Mouse (Mus musculus): ENCODE results near the gene Gm49380.

Gene Gm49380

DNA sequence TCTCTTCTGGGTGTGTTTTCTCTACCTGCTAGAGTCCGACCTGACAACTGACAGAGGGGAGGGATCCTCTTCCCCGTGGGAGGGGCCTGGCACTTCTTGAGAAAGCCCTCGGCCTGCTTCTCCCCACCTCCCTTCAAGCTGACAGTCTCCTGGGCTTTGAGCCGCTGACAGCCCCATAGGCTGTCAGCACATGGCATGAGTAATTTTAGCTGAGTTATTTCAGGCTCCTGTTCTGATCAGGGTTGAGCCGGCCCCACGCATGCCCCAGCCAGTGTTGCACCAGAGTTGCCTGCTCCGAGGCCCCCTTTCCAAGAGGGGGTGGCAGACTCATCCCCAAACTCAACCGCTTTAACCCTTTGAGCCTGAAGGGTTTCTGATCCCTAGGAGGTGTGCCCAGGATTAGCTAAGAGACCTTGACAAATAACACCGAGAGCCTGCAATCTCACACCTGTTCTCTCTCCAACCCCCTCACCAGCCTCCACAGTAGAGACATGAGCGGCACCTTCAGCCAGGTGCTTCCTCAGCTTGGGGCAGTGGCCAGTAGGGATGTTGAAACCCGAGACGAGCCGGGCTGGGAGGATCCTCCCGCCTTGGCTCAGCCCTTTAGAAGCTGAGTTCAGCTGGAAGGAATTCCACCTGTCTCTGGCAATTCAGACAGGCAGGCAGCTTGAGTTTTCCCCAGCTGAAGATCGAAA lies 25.4 kb downstream of the Gm49380 start:
- DNase-seq, result peak; percentile 60

DNA sequence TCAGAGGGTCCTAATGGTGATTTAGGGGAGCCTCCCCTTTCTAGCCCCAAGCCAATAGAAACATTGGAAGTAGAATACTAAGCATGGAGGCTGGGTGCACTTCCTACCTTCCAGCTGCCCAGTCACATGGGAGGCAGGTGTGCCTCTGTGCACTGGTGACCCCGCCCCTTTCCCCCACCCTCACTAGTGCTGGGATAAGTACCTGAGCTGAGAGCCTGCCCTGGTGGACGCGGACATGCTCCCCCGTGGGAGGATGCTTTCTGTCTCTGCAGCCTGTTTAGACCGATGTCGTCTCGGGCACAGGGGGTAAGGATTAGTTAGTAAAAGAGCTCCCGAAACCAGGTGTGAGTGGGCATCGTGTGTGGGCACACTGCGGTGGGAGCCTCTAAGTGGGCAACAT lies 26.3 kb downstream of the Gm49380 start:
- no peak for DNase-seq

DNA sequence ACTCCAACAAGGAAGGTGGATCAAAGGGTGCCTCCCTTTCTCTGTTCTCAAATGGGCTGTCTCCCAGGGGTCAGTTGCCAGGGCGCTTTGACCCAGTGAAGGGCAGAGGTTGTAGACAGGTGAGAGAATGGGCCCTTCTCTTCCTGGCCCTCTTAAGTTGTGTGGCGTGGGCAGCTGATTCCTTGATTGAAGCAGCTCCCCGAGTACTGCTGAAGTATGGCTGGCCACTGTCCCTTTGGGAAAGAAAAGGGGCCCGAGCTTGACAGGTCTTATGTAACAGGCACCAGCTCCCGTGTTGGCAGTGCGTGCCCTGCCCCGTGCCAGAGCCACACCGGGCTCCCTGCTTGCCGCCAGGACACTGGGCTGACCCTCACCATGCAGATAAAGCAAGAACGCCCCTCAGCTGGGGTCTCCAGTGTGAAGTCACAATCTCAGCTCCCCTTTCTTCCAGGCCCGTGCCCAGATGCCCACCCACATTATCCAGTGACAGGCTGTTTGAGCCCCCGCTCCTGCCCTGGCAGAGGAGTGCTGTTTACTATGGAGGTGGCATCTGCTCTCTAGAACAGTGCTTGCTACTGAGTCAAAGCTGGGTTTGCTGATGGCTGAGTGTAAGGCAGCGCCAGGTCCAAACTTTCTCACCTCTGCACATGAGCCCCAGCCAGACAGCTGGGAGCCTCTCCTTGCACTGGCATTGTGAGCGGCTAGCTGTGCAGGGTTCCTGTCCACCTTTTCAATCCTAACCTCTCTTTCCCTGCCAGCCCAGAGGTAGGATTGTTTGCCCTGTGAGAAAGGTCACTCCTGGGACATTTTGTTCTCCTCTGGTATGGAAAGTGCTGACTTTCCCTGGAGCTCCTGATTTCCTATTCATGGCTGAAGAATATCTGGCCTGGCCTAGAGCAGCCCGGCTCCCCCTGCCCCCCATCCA lies 27.3 kb downstream of the Gm49380 start:
- peak; percentile 75 for DNase-seq

DNA sequence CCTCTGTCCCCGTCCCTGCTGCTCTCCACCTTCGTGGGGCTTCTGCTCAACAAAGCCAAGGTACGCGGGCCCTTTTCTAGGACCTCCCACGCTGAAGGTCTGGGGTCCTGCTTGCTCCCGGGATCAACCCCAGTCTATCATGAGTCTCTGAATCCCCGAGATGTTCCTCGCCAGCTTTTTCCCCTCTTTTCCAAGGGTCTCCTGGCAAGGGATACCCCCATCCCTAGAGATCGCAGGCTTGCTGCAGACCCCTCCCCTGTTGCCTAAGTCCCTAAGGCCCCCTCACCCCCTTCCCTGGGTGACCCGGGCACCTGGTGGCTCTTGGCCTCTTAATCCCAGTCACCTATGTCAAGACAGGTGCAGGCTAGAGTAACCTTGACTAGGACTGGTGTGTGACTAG lies 28.0 kb downstream of the Gm49380 start:
- DNase-seq, result no peak

DNA sequence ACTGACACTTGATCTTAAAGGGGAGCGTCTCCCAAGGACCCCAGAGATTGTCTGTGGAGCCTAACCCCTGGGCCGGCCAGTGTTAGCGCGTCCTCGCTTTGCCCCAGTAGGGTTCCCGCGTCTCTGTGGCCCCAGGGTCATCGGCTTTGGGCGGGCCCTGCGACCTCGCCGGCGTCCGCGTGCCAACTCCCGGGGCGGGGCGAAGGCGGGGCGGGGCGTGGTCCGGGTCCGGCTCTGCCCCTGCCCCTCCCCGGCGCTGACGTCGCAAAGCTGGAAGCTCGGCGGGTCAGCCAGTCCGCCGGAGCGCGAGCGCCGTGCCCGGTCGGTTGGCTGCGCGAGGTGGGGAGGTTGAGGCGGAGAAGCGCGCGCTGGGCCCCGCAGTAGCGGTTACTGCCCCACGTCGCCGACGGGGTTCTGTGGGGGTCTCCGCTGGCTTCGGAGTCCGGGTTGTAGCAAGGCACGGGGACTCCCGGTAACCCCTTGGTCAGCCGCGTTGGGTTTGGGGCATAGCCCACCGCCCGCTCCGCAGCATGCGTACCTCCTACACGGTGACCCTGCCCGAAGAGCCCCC lies 28.6 kb downstream of the Gm49380 start:
- peak; percentile 94 for DNase-seq

DNA sequence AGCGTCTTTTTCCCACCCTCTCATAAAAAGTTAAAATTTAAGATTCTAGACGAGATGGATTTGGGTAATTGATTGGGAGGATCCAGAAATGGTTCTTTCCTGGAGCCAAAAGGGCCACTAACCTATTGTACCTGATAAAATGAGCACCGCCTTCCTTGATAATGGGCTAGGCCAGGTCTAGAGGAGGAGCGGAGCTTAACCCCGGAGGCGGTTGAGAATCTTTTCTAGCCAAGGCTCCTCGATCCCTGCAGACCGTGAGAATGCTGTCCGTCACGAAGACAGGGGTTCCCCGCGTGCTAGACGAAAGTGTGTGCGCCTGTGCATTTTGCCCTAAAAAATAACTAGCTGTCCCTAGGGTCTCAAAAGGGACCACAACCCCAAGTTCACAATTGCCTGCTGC lies 29.1 kb downstream of the Gm49380 start:
- no peak for DNase-seq

DNA sequence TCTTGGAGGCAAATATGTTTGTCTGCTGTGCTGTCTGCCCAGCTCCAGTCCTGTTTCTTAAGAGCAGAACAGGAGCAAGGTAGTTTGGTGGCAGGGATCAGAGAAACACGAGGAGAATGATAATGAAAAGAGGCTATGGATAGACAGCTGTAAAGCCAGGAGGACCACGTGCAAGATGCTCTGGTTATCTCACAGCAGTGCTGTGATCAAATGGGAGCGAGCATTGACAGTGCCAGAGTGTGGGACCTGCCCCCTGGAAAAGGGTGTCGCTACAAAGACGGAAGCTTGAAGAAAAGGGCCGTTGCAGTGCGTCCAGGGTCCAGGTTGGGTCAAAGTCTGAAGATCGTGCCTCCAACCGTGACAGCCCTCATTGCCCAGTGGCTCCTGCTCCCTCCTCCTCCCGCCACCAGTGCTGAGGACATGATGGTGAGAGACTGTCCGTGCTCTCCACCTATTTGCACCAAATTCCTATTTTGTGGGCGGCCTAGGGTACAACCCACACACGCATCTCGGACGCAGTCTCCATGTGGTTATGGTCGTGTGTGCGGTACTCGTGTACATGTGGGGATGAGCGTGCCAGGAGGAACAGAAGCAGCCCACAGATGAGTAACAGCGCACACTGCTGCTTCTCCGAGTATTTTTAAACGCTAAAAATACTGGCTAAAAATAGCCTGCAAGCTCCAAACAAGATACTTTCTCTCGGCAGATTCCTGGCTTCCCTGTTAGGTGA lies 29.7 kb downstream of the Gm49380 start:
- peak; percentile 82 for DNase-seq

DNA sequence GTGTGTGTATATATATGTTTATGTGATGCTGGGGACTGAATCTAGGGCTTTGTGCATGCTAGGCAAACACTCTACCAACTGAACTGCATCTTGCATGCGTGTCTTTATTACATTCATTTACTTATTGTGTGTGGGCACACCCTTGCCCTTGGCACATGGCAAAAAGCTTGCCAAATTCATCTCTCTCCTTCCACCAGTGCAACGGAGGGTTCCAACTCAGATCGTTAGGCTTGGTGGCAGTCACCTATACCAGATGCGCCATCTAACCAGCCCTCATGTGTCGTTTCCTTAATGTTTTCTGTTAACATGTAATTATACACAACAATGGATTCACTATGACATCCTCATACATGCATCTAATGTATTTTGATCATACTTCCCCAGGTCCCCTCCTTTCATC lies 31.0 kb downstream of the Gm49380 start:
- no peak for DNase-seq

DNA sequence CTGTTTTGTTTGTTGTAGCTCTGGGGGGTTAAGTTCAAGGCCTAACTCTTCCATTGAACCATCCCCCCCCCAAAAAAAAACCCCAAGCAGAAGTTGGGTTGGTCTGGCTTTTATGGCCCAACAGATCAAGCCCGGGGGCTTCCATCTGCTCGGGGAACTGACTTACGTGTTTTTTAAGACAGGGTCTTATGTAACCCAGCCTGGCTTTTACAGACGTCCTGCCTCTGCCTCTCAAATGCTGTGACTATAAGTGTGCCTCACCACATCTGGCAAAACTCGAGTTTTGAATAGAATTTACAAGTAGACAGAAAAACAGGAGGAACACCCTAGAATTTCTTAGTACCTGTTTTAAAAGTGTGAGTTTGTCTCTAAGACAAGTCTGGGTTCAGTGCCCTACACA lies 31.7 kb downstream of the Gm49380 start:
- DNase-seq, result no peak

DNA sequence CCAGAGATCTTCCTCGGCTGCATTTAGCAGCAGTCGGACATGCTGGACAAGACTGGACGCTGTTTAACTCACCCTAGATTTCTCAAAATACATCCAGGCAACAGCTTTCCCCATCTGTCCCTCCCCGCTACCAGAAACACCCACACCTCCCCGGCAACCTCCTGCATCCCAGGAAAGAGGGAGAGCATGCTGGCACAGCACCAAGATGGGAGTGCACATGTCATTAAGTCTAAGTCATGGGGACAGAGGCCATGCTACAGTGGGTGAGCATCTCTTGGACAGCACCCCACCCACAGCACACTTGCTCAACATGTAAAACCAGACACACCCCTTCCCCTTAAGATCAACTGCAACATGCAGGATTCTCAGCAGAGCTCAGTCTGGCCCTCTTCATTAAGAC lies 32.3 kb downstream of the Gm49380 start:
- DNase-seq, result peak; percentile 61

DNA sequence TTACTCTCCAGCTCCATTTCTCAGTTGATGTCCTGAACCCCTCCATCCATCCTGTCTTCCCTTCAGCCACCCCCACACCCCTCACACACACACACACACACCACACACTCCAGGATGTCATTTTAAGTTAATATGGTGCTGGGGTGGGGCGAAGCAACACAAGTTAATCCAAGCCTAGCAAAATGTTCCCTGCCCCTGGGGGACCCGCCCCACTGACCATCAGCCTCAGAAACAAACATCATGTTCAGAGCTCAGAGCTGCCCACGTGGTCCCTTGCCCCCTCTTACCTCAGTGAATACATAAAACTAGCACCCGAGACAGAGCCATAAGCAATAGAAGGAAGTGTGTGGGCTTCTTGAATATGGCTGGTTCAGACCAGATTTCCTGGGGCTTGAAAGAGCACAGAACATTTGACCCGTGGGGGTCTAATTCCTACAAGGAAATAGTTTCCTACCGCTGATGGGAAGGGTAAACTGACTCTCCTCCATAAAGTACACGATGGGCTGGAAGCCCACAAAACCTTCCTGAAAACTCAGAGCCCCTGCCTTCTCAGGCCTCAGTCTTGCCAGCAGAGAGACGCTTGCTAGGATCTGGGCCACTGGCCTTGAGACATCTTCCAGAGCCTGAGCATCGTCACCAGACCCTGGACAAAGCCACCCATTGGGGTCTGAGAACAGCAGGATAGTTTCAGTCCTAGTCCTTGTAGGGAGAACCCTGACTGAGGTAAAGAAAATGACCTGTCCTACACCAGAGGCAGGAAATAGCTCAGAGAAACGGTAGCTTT lies 33.1 kb downstream of the Gm49380 start:
- no peak for DNase-seq

DNA sequence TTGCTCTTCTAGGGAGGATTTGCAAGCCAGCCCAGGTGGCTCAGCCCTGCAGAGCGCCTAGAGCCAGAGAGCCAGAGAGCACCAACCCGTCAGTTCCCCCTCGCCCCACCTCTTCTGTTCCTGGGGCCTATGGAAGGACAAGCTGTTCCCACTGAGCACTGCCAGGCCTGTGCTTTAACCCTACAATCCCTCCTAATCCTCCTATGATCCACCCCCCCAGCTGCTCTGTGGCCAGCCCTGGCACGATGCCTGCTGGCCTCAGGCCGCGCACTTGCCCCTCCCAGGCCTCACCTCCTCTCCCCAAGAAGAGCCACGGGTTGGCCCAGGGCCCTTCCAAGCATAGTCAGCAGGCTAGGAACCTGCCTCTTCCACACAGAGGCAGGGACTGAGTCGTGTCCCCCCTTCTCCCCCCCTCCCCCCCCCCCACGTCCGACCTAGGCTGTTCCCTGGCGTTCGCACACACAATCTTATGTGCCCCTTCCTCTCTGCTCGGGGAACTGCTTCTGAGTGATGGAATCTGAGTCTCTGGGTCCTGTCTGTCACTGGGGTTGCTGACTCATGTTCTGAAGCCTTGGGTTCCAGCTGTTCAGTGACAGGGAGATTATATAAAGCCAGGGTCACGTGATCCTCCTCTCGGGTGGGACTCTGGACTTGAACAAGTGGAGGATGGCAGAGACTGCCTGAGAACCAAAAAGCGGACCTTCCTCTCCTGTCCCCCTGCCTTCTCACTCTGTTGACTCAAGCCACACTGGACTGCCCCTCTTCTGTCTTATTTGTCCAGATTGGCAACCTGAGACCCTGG lies 34.1 kb downstream of the Gm49380 start:
- no peak for DNase-seq

DNA sequence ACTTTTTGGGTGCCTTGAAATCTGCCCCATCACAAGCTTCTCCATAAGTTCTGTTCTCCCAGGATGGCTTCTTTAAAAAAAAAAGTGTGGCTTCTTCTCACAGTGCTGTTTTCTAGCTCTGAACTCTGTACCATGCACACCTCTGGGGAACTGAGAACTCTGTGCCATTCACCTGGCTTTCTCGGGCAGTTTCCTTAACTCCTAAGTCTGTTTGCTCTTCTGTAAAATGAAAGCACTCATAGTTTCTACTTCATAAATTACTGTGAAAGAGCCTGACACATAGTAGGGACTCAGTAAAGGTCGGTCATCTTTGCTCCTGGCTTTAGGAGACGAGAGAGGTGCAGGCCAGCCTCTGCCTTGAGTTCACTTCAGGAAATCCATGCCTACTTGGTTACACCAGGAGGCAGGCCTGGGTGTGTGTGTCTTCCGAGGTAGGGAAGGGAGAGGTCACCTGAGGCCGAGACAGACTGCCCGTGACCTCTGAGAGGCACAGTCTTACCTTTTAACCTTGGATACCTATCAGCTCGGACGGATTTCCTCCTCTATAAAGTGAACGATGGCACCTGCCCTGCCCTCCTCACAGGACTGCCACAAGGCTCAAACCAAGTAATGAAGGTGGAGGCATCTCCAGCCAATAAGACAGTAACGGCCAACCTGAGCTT lies 35.0 kb downstream of the Gm49380 start:
- no peak for DNase-seq

DNA sequence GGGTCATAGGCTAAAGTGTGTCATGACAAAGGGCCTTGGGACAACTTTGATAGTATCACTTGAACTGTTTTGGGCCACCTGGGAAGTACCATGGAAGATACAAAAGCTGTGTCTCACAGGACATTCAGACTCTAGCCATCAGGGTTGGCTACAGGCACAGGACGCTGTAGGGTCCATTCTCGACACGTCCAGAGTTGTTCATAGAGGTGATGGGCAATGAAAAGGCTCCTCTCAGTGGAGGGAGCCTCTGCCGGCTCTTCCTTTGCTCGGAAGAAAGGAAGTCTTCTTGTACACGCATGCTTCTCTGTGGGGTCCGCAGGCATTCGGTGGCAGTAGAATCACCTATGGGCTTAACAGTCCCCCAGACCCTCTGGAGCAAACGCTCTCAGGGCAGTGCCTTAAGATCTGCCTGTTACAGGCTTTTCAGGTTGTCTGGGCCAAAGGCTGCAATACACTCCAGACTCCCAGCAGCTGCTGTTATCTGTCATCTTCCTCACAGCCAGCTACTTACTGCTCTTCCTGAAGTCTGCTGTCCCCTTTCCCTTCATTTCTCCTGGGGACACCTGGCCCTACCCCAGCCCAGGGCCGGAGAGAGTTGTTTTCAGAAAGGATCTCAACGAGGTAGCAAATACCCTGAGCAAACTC lies 35.9 kb downstream of the Gm49380 start:
- DNase-seq, result no peak

DNA sequence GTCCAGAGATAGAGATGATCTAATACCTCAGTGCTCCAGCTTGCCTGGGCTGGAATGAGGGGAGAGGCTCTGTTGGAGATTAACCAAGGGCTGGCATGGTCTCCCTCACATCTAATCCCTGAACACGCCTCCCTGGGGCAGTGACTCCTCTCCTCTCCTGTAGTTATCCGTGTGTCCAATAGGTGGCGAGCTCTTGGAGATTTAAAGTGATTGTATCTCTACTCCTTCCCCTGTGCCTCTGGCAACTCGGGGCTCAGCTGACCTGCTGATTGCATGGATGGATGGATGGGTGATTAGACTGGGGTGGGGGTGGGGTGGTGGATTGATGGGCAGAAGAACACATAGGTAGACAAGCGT lies 36.6 kb downstream of the Gm49380 start:
- no peak for DNase-seq

DNA sequence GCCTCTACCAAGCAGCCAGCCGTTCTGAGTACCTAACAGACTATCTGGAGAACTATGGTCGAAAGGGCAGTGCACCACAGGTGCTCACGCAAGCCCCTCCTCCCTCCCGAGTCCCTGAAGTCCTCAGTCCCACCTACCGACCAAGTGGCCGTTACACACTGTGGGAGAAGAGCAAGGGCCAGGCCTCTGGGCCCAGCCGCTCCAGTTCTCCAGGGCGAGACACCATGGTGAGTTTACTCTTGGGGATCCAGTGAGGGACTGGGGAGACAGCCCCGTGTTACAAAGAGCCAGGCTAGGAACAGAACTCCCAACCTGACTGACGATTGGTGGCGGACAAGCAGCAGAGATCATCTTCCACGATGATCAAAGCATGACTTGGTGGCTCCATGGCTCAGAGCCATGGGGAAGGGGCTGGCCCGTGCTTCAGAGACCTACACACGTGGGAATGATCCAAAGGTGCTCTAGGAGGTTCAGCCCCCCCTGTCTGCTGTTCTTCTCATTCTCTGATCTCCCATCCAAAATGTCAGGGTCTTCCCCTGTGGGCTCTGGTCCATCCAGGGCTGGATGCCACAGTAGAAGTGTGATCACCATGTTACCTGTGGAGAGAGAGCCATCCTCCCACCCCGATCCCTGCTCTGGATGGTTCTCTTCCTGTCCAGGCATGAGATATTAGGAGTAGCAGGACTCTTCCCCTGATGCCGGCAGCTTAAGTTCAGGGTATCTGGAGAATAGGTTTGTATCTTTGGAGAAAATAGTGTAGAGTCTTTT lies 37.1 kb downstream of the Gm49380 start:
- no peak for DNase-seq

DNA sequence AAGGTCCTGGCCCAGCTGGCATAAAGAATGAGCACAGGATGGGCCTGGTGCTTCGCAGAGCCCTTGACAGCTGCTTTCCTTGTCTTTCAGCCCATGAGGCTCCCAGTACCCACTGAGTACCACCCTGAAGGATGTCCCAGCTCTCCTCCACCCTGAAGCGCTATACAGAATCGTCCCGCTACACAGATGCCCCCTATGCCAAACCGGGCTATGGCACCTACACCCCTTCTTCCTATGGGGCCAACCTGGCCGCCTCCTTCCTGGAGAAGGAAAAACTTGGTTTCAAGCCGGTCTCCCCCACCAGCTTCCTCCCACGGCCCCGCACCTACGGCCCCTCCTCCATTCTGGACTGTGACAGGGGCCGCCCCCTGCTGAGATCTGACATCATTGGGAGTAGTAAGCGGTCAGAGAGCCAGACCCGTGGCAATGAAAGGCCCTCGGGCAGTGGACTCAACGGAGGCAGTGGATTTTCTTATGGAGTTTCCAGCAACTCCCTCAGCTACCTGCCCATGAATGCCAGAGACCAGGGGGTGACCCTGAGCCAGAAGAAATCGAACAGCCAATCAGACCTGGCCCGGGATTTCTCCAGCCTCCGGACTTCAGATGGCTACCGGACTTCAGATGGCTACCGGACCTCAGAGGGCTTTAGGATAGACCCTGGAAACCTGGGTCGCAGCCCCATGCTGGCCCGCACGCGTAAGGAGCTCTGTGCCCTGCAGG lies 37.9 kb downstream of the Gm49380 start:
- DNase-seq, result no peak

DNA sequence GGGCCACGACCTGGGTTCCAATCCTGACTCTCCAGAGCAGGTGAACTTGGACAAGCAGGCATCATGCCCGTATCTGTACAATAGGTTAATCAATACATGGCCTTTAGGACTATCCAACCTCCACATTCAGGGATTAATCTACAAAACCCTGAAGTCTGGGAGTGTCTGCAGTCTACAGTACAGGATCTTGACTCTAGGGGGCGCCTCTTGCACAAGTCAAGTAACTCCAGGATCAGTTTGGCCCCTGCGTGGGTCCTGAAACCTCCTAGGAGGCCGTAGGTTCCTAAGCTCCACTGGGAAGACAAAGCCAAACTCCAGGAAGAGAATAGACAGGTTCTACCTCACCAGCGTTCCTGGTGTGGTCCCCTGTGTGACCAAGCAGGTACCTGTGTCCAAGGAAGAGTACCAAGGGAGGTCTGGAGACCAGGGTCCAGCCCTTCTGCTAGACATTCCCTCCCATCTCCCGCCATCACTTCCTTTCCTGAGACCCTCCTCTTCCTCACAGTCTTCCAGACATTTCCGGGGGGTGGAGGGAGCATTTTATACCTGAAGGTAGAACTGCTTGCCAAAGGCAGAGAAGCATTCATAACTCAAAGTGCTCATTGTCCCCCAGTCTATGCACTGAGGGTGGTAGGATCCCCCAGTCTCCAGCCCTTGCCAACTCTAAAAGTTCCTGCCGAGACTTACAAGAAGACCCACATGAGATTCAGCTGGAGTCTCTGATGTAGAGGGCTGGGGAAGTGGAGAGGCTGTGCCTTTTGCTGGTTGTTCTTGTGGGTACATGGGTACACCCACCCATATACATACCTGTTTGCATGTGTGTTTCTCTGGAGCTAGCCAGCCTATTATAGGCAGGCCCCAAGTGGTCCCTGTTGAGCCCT lies 38.7 kb downstream of the Gm49380 start:
- no peak for DNase-seq

Measured in right cerebral cortex, postnatal 25 days (tissue).